Mouse (Mus musculus): ENCODE data around the gene Dph5.

The Dph5 gene

GRCm38 (mm10) chr3:115951221-115951620 lies 63.6 kb downstream of the Dph5 start:
- DNase-seq (ENCODE audit: extremely low read depth, low read depth, low spot score) = no peak

DNA sequence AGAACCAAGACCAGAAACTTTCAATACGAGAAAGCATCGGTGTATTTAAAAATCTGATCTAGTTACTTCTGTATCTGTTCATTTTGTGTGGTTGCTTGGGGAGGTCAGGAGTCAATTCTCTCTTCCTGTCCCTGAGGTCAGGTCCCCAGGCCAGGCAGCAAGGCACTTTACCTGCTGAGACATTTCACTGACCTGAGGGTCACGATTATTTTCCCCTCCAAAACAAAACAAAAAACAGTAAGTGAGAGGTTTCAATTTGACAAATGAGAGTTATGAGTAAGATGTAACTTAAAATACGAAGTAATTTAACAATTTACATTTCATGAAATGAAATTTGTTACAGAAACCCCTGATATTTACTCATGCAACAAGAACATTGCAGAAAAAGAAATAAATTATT lies 64.7 kb downstream of the Dph5 start:
- DNase-seq (ENCODE audit: extremely low read depth, low read depth, low spot score) = no peak

DNA sequence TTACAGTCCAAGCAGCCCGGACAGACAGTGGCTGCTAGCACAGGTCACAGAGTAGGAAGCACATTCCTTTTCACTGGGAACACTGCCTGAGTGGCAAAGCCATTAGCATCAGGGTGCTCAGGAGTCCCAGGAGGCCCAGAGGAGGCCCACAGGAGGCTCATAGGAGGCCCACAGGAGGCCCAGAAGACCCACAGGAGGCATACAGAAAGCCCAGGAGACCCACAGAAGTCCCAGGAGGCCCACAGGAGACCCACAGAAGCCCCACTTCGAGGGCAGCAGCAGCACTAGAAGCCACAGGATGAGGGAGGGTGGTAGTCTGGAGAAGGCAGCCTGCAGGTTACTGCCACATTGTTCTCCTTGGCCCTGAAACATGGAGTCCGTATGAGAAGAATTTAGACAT lies 65.5 kb downstream of the Dph5 start:
- no peak for DNase-seq (ENCODE audit: extremely low read depth, low read depth, low spot score)

DNA sequence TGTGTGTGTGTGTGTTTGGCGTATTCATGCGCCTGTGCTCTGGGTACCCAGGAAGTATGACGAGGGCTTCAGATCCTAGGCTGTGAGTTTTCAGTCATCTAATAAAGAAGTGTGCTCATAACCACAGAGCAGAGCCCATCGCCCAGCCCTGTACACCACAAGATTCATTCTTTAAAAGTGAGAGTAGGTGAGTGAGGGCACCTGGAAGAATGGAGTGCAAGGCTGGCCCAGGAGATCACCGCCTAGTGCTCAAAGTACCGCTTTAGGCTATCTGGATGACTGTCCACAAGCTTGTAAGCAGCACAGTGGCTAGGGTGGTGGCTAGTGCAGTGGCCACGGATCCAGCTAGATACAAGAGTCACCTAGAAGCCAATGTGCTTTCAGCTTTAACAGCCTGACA lies 69.6 kb downstream of the Dph5 start:
- no peak for DNase-seq (ENCODE audit: extremely low read depth, low read depth, low spot score)

- DNase-seq (ENCODE audit: extremely low read depth, low read depth, low spot score) = no peak
Observed at GRCm38 (mm10) chr3:115961311-115962027, 73.8 kb downstream of the Dph5 start.

GRCm38 (mm10) chr3:115962028-115962415 lies 74.4 kb downstream of the Dph5 start:
- peak; percentile 16 for DNase-seq (ENCODE audit: extremely low read depth, low read depth, low spot score)

DNA sequence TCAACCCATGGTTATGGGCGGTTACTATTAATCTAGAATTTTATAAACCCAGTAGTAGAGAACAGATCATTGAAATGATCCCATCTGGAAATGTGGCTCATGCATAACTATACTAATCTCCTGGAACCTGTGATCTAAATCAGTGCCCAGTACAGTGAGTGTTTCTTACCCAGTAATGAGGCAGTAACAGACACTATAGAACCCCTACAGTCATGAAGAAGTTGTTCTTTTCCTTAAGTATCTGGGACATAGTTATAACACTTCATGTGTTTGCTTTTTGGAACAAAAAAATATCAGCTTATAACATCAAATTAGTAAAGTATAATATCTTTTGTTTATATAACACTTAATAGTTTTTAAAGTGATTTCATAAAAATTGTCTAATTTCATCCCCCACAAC lies 76.0 kb downstream of the Dph5 start:
- no peak for DNase-seq (ENCODE audit: extremely low read depth, low read depth, low spot score)

DNA sequence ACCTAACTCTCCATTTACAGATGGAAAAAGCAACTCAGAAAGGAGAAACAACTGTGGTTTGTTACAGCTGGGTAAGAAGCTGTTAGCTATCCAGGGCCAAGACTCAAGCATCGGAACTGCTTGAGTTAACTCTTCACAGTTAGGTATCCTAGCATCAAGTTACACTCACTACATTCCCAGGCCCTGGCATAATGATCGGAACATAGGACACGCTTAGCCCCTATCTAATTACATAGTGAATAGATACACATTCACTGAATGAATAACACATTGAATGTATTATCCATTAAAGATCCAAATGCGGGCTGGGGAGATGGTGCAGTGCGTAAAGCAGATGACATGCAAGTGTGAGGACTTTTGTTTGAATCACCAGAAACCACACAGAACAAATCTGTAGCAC lies 76.4 kb downstream of the Dph5 start:
- DNase-seq (ENCODE audit: extremely low read depth, low read depth, low spot score) = no peak

- DNase-seq (ENCODE audit: extremely low read depth, low read depth, low spot score) = no peak
Observed at GRCm38 (mm10) chr3:115968745-115969530, 81.3 kb downstream of the Dph5 start.

GRCm38 (mm10) chr3:115971045-115971785 lies 83.6 kb downstream of the Dph5 start:
- no peak for DNase-seq (ENCODE audit: extremely low read depth, low read depth, low spot score)

DNA sequence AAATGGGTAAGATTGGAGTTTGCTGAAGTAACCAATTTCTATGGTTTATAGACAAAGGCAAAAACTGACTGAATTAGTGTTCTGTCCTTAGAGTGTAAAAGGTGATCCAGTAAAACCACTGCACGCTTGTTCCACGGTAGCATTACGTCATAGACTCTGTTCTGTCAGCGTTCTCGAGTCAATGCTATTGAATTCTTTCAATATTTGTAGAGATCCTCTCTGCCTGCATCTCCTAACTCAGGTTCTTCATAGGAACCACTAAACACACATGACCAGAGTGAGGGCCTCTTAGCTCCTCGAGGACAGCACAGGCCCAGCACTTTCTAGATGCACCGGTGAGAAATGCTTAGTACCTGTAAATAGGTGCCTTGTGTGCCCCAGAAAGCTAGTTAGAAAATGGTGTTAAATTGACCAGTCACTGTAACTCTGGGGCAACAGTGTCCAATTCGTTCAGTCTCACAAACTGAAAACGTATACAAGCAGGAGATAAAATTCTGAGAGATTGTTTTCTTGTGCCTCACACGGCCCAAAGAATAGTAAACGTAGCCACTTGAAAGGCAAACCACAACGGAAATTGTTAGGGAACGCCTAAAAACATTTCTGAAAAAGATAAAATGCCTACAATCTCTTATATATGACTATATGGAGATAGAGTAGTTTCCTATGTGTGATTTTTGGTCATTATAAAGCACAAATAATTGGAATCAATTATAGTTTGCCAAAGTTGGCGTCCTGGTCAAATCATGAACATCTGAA lies 84.4 kb downstream of the Dph5 start:
- DNase-seq (ENCODE audit: extremely low read depth, low read depth, low spot score) = no peak

GRCm38 (mm10) chr3:115974228-115974627 lies 86.6 kb downstream of the Dph5 start:
- no peak for DNase-seq (ENCODE audit: extremely low read depth, low read depth, low spot score)

- DNase-seq (ENCODE audit: extremely low read depth, low read depth, low spot score) = no peak
Observed at GRCm38 (mm10) chr3:115974995-115975394, 87.4 kb downstream of the Dph5 start.

GRCm38 (mm10) chr3:115979000-115979399 lies 91.4 kb downstream of the Dph5 start:
- no peak for DNase-seq (ENCODE audit: extremely low read depth, low read depth, low spot score)

DNA sequence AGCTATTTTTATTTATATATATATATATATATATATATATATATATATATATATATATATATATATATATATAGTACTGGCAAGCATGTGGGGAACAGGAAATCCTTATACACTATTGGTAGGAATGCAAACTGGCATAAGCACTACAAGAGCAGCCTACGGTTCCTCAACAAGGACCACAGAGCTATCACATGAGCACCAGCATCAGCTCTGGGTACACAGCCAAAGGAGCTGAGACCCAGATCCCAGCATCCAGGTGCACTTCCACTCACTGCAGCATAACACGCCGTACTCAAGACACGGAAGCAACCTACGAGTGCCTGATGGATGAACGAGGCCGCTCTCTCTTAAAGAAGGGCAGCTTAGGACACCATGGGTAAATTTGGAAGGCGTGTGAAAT lies 95.6 kb downstream of the Dph5 start:
- no peak for DNase-seq (ENCODE audit: extremely low read depth, low read depth, low spot score)
